Mouse (Mus musculus): ENCODE results near the gene Thnsl2.

Gene Thnsl2

DNA sequence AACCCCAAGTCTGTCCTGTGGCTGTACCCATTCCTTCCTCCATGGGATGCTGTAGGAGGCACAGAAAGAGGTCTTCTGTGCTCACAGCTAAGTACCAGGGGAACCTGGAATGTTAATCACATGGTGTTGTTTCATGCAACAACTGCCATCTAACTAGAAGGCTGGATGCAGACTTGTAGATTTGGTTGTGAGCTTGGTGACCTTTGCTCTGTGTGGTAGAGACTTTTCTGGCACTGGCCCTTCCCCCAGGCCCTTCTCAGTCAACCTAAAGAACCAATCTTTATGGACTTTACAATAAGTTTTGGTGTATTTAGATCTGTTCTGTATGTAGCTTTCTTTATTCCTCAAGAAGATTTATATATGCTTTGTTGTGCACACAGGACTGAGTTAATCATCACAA lies 13.2 kb downstream of the Thnsl2 start:
- DNase-seq: no peak

DNA sequence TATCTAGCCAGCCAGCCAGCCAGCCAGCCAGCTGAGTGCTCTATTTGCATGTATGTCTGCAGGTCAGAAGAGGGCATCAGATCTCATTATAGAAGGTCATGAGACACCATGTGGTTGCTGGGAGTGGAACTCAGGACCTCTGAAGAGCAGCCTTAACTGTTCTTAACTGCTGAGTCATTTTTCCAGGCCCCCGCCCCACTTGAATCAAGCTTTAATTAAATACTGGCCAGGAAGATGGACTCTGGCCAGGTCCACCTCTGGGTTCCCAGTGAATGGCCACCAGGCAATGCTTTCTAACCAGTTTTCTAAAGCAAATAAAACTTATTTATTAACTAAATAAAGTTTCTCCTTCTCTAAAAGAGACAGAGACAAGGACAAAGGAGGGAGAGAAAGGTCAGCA lies 14.0 kb downstream of the Thnsl2 start:
- no peak for DNase-seq

DNA sequence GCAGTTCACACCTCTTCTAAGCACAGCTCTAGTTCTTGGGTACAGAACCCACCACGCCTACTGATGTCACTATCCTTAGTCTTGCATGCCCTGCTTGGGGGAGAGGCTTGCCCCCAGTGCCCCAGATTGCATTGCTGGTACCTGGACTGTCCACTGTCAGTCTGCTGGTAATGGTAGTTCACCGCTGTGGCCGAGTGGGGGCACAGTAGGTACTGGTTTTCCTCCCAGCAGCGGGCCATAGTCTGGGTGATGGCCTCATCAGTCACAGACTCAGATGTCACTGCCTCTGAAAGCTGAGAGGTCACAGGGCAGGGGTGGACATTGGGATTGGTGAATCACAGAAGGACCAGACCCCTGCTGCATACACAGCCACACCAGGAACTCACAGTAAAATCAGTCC lies 15.2 kb downstream of the Thnsl2 start:
- DNase-seq: no peak

DNA sequence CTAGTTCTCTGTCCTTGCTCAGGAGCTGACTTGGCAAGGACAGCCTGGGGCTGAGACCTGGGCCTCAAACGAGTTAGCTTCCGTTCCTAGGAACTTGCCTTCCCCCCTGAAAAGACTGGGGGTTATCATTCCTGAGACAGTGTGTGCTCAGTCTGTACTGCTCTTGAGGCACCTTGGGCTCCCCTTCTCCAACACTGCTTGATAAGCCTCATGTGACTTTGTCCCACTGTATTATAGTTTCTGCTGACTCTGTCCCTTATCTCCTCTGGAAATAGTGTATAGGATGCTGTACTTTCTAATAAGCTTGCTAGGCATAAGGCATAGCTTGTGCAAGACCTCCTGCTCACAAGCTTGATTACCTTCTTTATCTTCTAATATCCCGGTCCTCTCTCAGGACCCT lies 17.9 kb downstream of the Thnsl2 start:
- no peak for DNase-seq

DNA sequence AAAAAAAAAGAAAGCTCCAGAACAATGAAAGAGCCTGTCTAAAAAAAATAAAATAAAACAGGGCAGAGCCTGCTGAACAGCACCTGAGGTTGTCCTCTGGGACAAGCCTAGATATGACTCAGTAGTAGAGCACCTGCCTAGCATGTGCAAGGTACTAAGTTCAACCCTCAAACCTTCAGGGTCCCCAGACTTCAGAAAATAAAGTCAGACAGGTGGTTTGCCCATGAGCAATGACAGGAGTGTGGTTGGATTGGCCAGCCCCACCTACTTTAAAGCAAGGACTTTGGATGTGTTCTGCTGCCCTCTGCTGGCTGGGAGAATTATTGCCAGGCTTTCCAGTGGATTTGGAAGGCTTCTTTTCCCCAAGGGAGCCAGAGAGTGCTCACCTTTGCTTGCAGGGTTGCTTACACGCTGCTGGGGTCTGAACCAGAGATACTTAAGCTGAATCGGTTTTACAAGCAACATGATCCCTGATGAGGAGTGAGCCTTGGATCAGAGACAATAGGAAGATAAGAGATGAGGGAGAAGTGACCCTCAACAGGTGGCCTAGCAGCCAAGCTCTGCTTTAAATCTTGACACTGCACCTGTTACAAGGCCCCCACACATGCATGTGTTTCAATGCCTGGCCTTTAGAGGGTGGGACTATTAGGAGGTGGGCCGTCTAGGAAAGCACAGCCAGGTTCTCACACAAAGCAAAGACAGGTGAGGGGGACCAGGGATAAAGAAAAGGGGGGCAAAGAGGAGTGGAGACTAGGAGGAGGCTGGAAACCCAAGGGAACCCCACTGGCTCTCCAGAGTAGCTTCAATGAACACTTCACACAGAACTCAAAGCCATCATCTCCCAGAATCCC lies 19.0 kb downstream of the Thnsl2 start:
- DNase-seq: peak; percentile 68

DNA sequence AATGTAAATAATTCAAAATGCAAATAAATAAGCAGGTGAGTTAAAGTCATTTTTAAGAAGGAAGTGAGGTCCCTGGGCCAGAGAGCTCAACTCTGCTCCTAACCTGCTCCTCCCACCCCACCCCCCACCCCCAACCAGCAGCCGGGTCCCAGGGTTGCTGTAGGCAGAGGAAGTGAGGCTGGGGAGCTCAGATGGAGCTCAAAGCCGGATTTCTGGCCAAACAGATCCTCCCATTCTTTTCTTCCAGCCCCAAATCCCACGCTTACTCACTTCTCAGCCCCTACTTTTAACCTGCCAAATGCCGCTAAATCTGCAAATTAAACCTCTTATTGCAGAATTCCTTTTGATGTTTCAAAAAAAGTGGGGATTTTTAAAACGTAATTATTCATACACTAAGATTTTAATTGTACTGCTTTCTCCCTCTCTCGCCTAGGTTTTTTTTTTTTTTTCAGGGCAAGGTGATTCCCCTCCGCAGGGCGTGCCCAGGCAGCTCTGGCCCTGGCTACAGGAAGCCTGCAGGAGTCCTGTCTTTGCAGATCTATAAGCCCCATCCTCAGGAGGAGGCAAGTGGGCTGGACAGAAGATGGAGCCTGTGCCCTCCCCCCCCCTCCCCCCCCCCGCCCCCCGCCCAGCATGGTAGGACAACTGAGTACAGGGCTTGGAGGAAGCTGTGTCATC lies 24.5 kb downstream of the Thnsl2 start:
- no peak for DNase-seq

DNA sequence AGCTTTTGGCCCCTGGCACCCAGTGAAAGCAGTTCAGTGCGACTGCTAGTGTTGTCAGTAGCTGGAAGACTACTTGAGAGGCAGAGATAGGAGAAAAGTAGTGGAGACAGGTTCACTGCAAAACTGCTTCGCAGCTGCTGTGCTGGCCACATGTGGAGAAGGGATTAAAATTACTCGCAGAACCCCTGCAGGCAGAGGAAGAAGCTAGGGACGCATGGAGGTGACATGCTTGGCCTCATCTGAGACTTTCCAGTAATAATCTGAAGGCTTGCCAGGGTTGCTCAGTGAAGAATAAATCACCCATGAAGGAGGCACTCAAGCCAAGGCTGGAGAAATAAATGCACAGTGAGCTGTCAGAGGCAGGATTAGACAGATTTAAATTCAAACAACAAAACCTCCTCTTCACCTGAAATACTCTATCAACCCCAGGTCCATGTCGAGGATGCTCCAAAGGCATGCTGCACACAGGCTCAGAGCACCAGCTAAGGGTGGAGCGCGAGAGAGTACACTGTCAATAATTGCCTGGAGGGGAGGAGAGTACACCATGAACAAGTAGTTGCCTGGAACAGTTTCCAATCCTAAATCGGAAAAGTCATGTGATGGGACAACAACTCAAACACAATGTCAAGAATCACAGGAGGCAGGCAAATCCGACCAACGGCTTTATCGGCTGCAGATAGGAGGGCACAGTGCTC lies 32.7 kb downstream of the Thnsl2 start:
- peak; percentile 8 for DNase-seq

DNA sequence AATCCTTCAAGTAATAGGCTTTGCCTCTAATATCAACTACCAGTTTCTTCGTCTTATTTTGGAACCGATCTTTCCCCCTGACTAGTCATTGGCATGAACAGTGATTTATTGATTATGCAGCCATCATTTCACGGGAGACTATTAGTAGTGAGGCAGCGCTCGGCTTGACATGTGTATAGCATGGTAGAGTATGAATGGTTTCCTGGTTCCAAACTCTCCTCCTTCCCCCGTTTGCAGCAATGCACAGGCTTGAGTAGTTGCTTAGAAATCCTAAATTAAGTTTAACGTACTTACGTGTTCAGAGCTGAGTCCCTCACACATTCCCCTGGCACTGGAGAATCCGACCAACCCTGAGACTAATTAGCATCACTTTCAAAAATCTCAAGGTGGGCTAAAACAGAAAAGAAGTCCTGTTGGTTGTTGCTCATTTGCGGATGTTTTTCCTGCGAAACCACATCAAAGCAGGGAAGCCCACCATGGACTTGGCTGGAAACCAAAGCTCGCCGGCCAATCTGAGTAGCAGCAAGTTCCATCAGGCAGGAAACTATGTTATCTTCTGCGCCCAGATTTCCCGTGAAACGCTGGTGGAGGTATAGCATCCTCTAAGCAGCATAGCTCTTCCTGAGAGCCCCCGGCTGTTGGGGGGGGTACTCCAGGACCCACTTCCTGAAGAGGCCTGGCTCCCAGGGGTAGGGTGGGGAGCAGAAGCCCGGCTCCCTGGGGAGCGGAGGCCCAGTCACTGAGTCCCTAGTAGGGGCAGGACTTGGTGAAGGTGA lies 37.9 kb downstream of the Thnsl2 start:
- DNase-seq: no peak

DNA sequence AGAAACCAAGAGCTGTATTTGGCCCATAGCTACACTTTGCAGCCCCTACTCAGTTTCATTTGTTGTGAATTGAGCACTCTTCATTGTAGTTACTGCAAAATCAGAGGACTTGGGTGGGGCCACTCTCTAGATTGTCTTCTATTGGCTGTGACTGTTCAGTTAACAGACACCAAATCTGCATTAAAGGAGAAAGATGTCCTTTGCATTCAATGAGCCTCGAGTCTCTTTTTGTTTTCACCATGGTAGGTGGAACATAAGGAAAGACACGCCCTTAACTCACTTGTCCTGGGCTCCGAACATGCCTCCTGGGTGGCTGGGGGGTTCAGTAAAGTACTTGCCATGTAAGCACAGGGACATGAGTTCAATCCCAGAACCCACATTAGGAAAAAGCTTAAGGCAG lies 48.1 kb downstream of the Thnsl2 start:
- DNase-seq: no peak

DNA sequence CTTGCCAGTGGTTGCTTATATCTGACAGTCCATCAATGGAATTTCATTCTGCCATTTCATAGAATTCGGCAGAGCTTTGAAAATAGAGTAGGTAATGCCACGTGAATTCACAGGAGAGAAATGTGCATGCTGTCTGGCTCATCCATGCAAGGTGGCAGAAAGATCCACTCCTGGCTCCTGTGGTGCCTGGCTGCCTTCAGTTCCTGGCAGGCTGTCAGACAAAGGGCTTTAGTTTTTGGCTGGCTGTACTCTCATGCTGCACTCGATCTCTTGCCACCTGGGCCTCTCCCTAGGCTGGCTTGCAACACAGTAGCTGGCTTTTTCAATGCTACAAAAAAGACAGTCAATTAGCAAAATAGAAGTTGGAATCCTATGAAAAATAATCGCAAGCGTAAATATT lies 49.5 kb downstream of the Thnsl2 start:
- DNase-seq: peak; percentile 87

DNA sequence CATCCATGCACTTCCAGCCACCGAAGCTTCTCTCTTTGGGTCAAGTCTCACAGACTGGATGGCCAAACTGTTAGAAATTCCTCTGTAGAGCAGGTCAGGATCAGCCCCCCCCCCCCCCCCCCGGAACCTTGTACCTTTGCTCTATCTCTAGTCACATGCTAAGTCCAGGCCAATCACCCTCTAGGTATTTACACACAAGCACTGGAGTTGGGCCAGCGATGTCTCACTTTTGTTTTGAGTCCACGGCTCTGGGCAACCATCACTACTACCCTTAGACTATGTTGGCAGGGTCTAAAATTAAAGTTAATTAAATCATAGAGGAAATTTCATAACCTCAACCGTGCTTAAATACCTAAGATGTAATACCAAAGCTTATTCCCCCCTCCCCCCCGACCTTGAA lies 50.6 kb downstream of the Thnsl2 start:
- peak; percentile 8 for DNase-seq

DNA sequence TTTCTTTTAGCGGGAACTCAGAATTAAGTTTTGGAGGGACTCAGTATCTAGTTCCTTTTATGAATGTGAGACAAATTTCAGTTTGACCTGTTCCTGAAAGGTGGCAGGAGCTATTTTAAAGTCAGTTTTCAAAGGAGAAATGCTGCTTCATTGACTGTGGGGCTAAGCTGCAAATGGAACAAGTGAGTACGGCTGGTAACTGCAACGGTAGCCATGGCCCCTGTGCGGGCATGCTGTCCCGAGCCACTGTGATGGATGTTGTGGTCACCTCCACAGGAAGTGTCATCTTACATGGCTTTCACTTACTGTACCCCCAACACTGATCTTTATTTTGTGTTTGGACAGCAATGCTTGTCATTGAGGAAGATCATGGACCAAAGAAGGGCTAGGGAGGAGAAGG lies 53.8 kb downstream of the Thnsl2 start:
- no peak for DNase-seq

DNA sequence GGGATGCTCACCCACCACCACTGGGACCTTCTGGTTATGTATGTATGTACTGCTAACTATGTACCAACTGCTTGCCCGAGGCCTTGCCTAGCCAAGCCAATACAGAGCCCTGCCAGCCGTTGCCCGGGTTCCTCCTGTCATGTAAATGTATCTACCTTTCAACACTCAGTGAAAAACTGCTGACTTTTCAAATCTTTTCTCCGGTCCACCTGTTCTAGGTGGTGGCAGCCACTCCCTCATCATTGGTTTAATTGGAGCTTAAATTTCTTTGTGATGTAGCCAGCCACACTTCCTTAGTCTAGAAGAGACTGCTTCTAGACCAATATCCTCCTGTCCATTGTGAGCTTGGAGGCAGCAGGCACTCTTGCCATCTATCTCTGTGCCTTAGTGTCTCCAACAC lies 54.5 kb downstream of the Thnsl2 start:
- DNase-seq: no peak

DNA sequence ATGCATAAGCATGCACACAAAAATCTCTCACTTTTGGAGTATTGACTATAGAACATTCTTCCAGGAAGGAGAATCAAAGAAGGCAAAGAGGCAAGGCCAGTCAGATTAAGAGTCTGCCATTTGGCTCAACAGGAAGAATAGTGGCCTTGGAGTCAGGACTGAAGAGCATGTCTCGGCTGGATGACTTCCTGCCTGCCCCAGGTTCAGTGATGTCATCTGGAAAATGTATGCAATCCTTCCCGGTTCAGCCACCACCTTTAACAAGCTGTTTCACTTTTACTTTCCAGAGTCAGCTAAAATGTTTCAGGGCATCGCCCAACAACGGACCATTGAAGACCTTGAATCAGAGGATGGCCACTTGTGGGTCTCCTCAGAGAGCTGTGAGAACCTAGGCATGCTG lies 55.2 kb downstream of the Thnsl2 start:
- DNase-seq: no peak

DNA sequence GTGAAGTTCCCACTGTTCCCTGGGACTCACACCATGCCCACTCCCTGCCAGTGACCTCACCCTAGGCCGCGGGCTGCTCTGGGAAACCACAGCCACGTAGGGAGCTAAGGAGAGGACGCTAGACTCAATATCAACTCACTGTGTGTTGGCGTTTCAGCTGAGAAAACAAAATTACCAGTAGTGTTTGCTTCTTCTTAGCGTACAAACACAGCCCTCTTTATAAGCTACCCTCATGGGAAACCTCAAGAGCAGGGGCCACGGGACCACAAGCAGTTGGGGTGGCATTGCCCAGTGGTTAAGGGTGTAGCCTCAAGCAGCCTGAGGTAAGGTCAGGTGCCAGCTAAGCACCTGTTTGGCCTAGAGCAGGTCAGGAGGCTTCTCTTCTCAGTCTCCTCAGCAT lies 60.8 kb downstream of the Thnsl2 start:
- DNase-seq: no peak

DNA sequence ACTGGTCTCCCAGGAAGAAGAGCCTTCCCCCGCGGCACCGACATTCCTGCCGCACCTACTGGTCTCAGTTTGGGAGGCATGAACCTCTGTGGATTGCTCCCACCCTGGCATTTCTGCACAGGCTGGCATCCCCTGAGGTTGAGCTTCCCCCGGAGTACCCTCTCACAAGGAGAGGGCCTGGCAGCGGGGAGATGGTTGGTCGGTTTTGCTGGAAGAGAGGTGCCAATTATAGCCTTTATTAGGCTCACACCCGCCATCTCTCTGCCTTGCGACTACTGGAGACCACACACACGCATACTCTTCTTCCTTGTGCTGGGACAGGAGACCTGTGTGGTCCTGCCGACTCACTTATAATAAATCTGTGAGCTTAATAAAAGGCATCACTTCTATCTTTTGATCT lies 62.2 kb downstream of the Thnsl2 start:
- DNase-seq: no peak

DNA sequence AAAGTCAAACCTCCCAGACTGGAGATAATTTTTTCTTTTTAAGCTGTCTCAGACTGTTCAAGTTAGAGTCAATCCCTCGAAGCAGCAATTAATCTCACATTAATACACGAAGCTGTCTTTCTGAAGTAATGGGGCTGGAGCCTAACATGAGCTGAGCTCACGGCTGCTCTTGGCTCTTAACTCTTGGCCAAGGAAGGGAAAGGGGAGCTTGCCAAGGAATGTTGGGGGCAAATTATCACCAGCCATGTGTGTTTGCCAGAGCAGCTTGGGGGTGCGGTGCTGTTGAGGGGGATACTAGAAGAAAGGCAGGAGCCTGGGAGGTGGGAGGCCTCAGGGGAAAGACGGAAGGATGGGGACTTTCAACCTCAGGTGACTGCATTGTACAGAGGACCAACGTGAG lies 63.0 kb downstream of the Thnsl2 start:
- no peak for DNase-seq
